Mouse (Mus musculus): ENCODE measurements around the gene Mllt6.
A peak's percentile ranks its signal among the peaks of the same experiment; 100 is the strongest.
"Not testable (repeated sequence)": the region's sequence is repeated elsewhere in the genome, so short reads cannot be mapped to it uniquely, and the experiment has no call there.

The Mllt6 gene

DNA sequence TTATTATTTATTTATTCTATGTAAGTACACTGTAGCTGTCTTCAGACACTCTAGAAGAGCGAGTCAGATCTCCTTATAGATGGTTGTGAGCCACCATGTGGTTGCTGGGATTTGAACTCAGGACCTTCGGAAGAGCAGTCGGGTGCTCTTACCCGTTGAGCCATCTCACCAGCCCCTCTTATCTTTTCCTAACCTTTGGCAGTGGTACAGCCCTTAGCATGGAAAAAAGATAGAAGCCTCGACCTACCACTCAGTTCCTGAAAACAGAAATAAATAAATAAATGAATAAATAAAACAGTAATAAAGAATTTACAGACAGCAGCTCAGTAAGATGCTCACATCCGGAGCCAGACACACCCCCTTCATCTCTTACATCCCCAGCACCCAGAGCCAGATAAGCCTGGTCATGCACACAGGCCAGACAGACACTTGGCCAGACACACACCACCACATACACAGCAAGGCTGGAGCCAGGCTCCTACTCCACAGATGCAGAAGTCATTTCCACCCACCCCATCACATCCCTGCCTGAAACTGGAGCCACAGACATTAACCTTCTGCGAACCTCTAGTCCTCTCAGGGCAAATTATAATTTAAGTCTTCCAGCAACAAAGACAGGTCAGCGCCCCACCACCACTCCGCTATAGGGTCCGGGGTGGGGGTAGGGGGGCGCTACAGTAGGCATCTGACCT, 34.1 kb downstream of the Mllt6 start:
- DNase-seq, result no peak

GRCm38 (mm10) chr11:97697891-97698529, 34.8 kb downstream of the Mllt6 start:
- no peak for DNase-seq

DNA sequence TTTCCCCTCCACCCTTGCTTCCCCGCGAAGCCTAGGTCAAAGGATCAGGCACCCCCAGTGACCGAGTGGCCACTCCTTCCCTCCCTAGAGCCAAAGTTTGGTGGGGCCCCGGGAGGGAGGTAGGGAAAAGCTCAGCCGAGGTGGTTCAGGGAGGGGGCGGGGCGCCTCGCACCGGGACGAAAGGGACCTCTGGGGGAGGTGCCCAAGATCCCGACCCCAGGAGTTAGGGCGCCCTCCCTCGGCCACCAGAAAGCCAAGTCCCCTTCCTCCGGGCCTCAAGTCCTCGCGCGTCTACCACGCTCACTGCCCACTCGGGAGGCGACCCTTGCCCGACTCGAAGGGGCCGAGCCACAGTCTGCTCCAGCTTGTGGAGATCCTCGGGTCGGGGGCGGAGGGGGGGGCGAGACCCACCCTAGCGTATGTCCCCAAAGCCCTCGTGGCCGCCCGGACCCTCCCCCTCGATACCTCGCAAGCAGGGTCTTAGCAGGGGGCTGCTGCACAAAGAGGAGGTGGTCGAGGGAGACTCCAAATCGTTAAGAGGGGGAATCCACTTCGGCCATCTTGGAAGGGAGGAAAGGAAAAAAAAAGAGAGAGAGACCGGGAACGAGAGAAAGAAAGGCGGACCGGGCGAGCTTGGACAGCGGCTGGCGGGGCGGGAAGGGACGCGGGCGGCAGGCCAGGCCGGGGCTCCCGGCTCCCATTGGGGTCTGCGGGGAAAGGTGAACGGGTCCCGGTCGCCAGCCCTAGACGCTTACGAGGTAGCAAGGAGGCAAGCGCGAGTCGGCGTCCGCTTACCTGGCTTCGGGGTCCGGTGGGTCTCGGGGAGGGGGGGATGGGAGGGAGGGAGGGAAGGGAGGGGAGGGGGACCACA, 35.8 kb downstream of the Mllt6 start:
- DNase-seq, result peak; percentile 89

GRCm38 (mm10) chr11:97699626-97700002, 36.4 kb downstream of the Mllt6 start:
- DNase-seq, result peak; percentile 91 to 92

GRCm38 (mm10) chr11:97700003-97700745, 37.0 kb downstream of the Mllt6 start, which contains the start of gene Pcgf2:
Gene Pcgf2 (minus strand): TSS chr11:97700497.
- peak; percentile 88 to 94 for DNase-seq

- DNase-seq, result peak; percentile 57 to 64
Measured at GRCm38 (mm10) chr11:97700746-97701580, 37.7 kb downstream of the Mllt6 start.

- no peak for DNase-seq
Measured at GRCm38 (mm10) chr11:97701581-97702392, 38.6 kb downstream of the Mllt6 start.

- DNase-seq, result peak; percentile 91 to 95
Measured at GRCm38 (mm10) chr11:97702393-97702745, 39.2 kb downstream of the Mllt6 start.

- DNase-seq, result peak; percentile 97 to 99
Measured at GRCm38 (mm10) chr11:97703039-97703826, 40.0 kb downstream of the Mllt6 start, which contains the start of gene Psmb3. Gene Psmb3 (plus strand): TSS chr11:97703399.

GRCm38 (mm10) chr11:97710067-97710466, 46.9 kb downstream of the Mllt6 start:
- not testable (repeated sequence) for DNase-seq

GRCm38 (mm10) chr11:97711200-97711900, 48.1 kb downstream of the Mllt6 start:
- DNase-seq, result no peak

DNA sequence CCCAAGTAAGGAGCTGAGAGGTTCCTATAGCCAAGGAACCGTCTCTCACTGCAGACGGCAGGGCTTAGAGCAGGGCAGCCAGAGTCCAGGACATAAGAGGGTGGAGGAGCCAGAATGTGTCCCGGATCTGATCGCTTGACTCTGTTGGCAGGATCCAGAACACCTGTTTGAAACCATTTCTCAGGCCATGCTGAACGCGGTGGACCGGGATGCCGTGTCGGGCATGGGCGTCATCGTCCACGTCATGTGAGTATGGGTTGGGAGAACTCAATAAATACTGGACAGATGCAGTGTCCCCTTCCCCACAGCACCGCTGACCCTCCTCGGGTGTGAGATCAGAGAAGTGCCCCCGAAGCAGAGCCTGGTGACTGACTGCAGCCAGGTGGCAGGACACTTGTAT, 49.1 kb downstream of the Mllt6 start:
- DNase-seq, result no peak

GRCm38 (mm10) chr11:97713896-97714295, 50.7 kb downstream of the Mllt6 start:
- DNase-seq, result no peak

DNA sequence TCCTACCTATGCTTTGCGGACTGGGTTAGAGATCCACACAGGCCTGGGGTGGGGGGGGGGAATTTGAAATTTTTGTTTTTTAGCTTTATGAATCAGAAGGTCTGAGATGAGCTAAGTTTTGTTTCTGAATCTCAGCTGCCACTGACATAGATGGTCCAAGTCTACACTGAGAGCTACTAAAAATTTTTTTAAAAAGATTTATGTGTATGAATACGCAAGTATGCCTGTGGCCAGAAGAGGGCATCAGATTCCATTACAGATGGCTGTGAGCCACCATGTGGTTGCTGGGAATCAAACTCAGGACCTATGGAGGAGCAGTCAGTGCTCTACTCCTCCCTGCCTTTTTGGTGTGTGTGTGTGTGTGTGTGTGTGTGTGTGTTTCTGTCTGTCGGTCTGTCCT, 51.1 kb downstream of the Mllt6 start:
- DNase-seq, result no peak

DNA sequence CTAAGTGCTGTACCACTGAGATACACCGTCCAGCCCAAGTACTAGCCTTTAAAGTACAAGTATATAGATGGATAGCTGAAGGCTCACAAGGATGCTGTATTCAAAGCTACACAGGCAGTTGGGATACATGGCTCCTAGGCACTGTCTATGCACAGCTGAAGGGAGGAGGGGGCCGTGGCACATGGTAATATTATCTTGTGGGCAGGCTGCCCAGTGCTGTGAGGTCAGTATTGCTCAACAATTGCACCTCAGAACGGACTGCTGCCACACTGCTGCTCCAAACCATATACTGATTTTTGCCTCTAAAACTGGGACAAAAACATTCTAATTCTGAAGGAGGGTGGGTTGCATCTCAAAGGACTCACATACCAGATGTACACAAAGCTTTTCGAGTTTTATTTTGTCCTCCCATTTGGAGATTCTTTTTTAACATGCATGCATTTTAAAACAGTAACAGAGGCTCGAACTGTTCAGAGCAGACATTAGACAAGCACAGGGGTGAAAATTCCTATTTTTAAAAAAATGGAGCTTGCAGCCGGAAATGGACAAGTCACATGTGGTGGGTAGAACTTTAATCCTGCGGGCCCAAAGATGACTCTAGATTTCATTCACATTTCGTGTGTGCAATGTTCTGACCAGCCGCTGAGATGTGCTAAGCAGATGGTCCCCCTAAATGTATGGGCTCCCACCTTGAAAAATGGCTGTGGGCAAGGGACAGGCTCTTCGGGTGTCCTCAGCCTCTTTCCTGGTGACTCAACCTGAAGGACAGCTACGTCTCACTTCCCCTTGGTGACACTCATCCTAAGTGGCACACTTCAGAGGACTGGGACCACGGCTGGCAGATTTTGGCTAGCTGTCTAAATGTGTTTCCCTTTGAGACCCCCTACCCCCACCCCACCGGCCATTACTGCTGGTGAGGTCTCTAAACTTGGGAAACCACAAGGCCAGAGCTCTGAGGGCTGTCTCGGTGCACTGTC, 51.9 kb downstream of the Mllt6 start:
- DNase-seq, result peak in 1 of 2 experiments; percentile 47

DNA sequence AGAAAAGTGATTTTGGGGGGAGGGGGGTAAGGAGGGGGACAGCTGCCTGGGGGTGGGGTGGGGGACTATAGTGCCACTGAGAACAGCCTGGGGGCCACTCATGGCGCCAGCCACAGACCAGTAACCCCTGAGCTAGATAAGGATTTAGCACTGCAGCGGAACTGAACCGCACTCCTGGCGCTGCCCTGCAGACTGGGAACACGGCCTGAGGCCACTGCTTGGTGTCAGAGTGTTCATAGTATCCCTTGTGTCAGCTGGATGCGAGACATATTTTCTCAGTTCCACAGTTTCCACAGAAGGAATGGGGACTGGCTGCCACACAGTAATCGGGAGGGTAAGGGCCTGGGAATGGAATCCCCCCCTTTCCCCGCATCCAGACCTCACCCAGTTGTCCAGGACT, 52.8 kb downstream of the Mllt6 start:
- DNase-seq, result no peak

DNA sequence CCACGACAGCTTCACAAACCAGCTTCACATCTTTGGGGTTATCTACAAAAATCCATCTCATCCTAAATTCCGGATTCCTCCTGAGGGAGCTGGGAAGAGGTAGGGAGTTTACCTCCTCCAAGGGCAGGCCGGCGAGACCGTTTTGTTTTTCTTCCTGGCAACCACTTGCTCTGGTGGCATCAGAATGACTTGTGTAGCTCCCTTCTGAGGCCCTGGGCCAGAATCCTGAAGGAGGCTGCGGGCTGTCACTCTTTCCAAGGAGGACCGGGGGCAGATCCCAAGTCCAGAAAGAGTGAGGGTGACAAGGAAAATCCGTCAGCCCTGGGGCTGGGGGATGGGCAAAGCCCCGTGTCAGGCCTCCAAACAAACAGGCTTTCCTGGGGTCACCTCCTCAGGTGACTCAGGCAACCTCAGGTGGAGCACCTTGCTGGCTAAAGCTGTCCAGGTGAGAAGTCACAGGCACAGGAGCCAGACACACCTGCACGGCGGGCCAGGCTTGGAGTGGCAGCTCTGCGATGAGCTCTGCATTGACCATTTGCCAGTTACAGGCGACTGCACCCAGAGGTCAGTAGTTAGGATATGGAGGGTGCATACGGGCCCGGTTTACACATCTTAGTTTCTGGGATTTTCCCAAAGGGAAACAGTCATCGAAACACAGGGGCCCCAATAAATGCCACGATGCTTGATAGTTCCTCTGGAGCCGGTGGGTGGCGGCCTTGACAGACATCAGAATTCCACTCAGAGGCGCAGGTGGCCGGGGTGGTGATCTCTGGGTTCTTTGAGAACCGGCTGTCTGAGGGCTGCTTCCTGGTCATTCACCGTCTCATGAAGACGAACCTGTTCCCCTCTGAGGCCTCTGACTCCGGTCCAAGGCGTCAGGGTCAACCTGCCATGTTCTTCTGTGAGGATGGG, 54.4 kb downstream of the Mllt6 start:
- DNase-seq, result no peak

Data from lung, postnatal 4 days (tissue).